In the genomic region with DNA sequence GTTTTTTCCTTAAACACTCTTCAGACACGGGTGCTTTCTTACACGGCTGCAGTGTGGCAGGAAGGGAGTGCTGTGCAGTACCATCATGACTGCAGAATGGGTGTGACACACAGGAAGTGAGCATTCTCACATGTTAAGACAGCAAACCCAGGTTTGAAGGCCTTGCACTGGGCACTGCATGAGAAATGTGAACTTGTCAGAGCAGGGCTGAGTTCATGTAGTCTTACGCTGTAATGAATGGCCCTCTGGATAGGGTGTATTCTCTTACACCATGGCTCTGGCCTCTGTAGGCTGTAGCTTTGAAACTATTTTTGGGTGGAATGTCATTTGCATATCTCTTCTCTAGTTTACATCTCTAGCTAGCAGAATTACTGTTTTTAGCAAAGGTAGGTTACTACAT, we compare ENCODE assay signal across 20 mouse cellular contexts.
DNase-seq lines count a peak whose midpoint lies in the region; ATAC-seq lines count a peak whose summit lies in the region.
"Had no signal": no experiment of that assay in that cellular context is flagged by ENCODE, and none has a peak within 500 bp of the region (broad histone marks: within the 10 kb centered on the region; RNA-seq: fewer than 3 reads in every experiment).

No protein-coding gene starts in this region.

- H3K27me3 ChIP-seq in heart, embryonic 16.5 days (ENCODE audit: control insufficient read depth, insufficient read depth, low read length), result no peaks in the 10 kb centered on the region
- no peaks in the 10 kb centered on the region for H3K27me3 ChIP-seq in splenic B cell, adult 2 months (ENCODE audit: control insufficient read depth, insufficient read depth, low read length, poor library complexity, severe bottlenecking)
- H3K27me3 ChIP-seq: hindbrain, embryonic 12.5 days; midbrain, embryonic 13.5 days; Patski had no signal

- DNase-seq in heart, adult 8-10 months (ENCODE audit: low spot score), result no peak
- peak; percentile 14 for DNase-seq in thymus, postnatal 14 days
- no peak for DNase-seq in thymus, postnatal 36 days
- DNase-seq in R1 (ENCODE audit: low read depth, low spot score), result peak; percentile 8
- peak; percentile 70 for DNase-seq in splenic B cell, adult 2 months (ENCODE audit: low read depth, low spot score)
- DNase-seq in c-Kit-positive CD71-positive TER-119-positive erythroid progenitor cells, embryonic 14.5 days (ENCODE audit: low spot score), result no peak
- no peak for DNase-seq in layer of hippocampus, adult 9-10 months (ENCODE audit: low spot score)
- DNase-seq: adrenal gland, adult 2 months; cerebellum, adult 2 months; layer of hippocampus, postnatal 36 days; left cerebral cortex, postnatal 4 days; lung, embryonic 14.5 days; right cerebral cortex, postnatal 25 days had no signal

- H3K4me3 ChIP-seq in heart, embryonic 16.5 days (ENCODE audit: low read length), result no peak overlapping the region
- H3K4me3 ChIP-seq: forebrain, embryonic 10.5 days; hindbrain, embryonic 12.5 days; midbrain, embryonic 13.5 days had no signal

- no peaks in the 10 kb centered on the region for H3K9me3 ChIP-seq in heart, embryonic 16.5 days (replicated peaks; ENCODE audit: control insufficient read depth, low read length)
- H3K9me3 ChIP-seq: forebrain, embryonic 10.5 days; hindbrain, embryonic 12.5 days; midbrain, embryonic 13.5 days had no signal

- 46% methylated on average over 3 of the region's 3 CpGs for WGBS in heart, embryonic 16.5 days

- ATAC-seq in heart, embryonic 16.5 days (replicated peaks; ENCODE audit: extremely low read depth, insufficient read depth, low FRiP score), result peak; percentile 58
- ATAC-seq: intestine, postnatal 0 days; midbrain, embryonic 13.5 days had no signal

- H3K4me1 ChIP-seq in heart, embryonic 16.5 days (ENCODE audit: control insufficient read depth, insufficient read depth, low read length), result peaks cover 43% of the 10 kb centered on the region

- no peak overlapping the region for H3K4me2 ChIP-seq in heart, embryonic 16.5 days (ENCODE audit: low read depth, low read length)
- H3K4me2 ChIP-seq: hindbrain, embryonic 12.5 days; liver, embryonic 11.5 days; lung, embryonic 14.5 days; midbrain, embryonic 13.5 days had no signal

- H3K9ac ChIP-seq in heart, embryonic 16.5 days (ENCODE audit: low read length), result no peak overlapping the region
- H3K9ac ChIP-seq: hindbrain, embryonic 12.5 days; lung, embryonic 14.5 days; midbrain, embryonic 13.5 days had no signal

- H3K27ac ChIP-seq in heart, embryonic 16.5 days (ENCODE audit: low read length), result peak overlapping the region; percentile 73
- H3K27ac ChIP-seq: forebrain, embryonic 10.5 days; hindbrain, embryonic 12.5 days; midbrain, embryonic 13.5 days had no signal

- no peaks in the 10 kb centered on the region for H3K36me3 ChIP-seq in heart, embryonic 16.5 days (ENCODE audit: control insufficient read depth, insufficient read depth)
- H3K36me3 ChIP-seq in splenic B cell, adult 2 months (ENCODE audit: control insufficient read depth, insufficient read depth, low read length, poor library complexity, severe bottlenecking), result no peaks in the 10 kb centered on the region; the same call in 1 of the 2 replicates
- H3K36me3 ChIP-seq: forebrain, embryonic 10.5 days; hindbrain, embryonic 12.5 days; midbrain, embryonic 13.5 days had no signal

Comparison
In these comparisons a context has a peak if more than half of its experiments do, and no peak if none do; other contexts are left out.
1. DNase-seq: peak in thymus, postnatal 14 days (single experiment), R1 (single experiment) and splenic B cell, adult 2 months (single experiment); none in heart, adult 8-10 months (single experiment), thymus, postnatal 36 days (0 of 2), c-Kit-positive CD71-positive TER-119-positive erythroid progenitor cells, embryonic 14.5 days (single experiment) and layer of hippocampus, adult 9-10 months (single experiment).